Mouse (Mus musculus) midbrain, embryonic 15.5 days (tissue): ENCODE measurements around the gene Olfr1184. TPM values are rescaled to one million over a fixed set of nuclear protein-coding genes. Genes with fewer than 3 reads are reported as not detected.
"Not testable (repeated sequence)": the region's sequence is repeated elsewhere in the genome, so short reads cannot be mapped to it uniquely, and the experiment has no call there.

Experiments used
- ATAC-seq: fragments of 200-750 bp; cut with Nextera tagmentation; replicated peaks from 2 replicates; pipeline ENCODE4 v1.8.0; 2017; ENCODE audit warnings: moderate TSS enrichment
- H3K27ac ChIP-seq: fragments of 300-500 bp; sonication (generic); 2 replicates; pipeline ENCODE4 v1.5.1; 2015; ENCODE audit warnings: mild to moderate bottlenecking, inconsistent platforms
- H3K27me3 ChIP-seq: fragments of 300-500 bp; sonication (generic); replicated peaks from 2 replicates; pipeline ENCODE4 v1.6.1; 2015; ENCODE audit warnings: inconsistent platforms
- H3K36me3 ChIP-seq: fragments of 300-500 bp; sonication (generic); replicated peaks from 2 replicates; pipeline ENCODE4 v1.6.1; 2015; ENCODE audit warnings: inconsistent platforms
- H3K4me1 ChIP-seq: fragments of 300-500 bp; sonication (generic); 2 replicates; pipeline ENCODE4 v1.6.1; 2015; ENCODE audit warnings: inconsistent platforms
- H3K4me2 ChIP-seq: fragments of 300-500 bp; sonication (generic); 2 replicates; pipeline ENCODE4 v1.6.1; 2015; ENCODE audit warnings: inconsistent platforms, mild to moderate bottlenecking, moderate library complexity
- H3K4me3 ChIP-seq: fragments of 300-500 bp; sonication (generic); 2 replicates; pipeline ENCODE4 v1.5.1; 2015; ENCODE audit warnings: mild to moderate bottlenecking, inconsistent platforms
- H3K9ac ChIP-seq: fragments of 300-500 bp; sonication (generic); 2 replicates; pipeline ENCODE4 v1.6.1; 2015; ENCODE audit warnings: mild to moderate bottlenecking, inconsistent platforms
- H3K9me3 ChIP-seq: fragments of 300-500 bp; sonication (generic); 2 replicates; pipeline ENCODE4 v1.6.1; 2016; ENCODE audit warnings: inconsistent platforms
- WGBS: fragments of 180-500 bp; shearing (Covaris S2); methylation state at CpG from one replicate; pipeline ENCODE4 v1.1.7; 2015; ENCODE audit warnings: mixed read lengths; 5-methylcytosine and 5-hydroxymethylcytosine counted together
- polyA plus RNA-seq: library from polyadenylated mRNA; unstranded; fragments of >200 nt; fragmentation: Nextera tagmentation; extraction: Ambion mirVana; gene quantifications from 2 replicates; pipeline ENCODE4 v1.2.1, GENCODE M21; 2015

Gene Olfr1184
- not detected in 2 replicates for polyA plus RNA-seq

- WGBS = 89% methylated on average over 2 of the region's 2 CpGs
- Histone ChIP-seq H3K4me1 (no peaks in the 10 kb centered on the region), H3K4me2 (no peak within 1 kb of the TSS), H3K9me3 (no peaks in the 10 kb centered on the region), H3K27me3 (no peaks in the 10 kb centered on the region), H3K27ac (no peak within 1 kb of the TSS), H3K4me3 (no peak within 1 kb of the TSS), H3K9ac (no peak within 1 kb of the TSS), H3K36me3 (no peaks in the 10 kb centered on the region)
- ATAC-seq = no peak
These were observed at the start of gene Olfr1184 for GRCm38 (mm10) chr2:88483298-88483697. Olfr1184 (plus strand) TSS chr2:88483598.

DNA sequence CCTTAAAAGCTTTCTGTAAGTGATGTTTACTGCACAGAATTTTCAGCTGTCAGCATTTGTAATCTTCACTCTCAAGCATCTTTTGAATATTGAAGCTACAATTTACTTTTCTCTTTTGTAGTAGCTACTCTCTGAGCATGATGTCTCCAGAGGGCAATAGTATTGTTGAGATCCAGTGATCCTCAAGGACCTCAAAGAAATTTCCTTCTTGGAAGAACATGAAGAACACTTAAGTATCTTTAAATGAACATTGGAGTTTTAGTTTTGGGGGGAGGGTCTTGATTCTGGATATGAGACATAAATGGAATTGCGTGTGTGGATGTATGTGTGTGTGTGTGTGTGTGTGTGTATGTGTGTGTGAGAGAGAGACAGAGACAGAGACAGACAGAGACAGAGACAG lies 34.4 kb upstream of the Olfr1184 start, which contains the start of gene Gm13757:
Gene Gm13757, minus strand, starts transcription at position 101 of the 400 bp plus-strand sequence.
- H3K27ac ChIP-seq = no peak within 1 kb of the TSS
- H3K4me1 ChIP-seq = no peaks in the 10 kb centered on the region
- H3K4me2 ChIP-seq = no peak within 1 kb of the TSS
- H3K27me3 ChIP-seq = no peaks in the 10 kb centered on the region
- no peaks in the 10 kb centered on the region for H3K9me3 ChIP-seq
- no peaks in the 10 kb centered on the region for H3K36me3 ChIP-seq
- no peak within 1 kb of the TSS for H3K4me3 ChIP-seq
- ATAC-seq = no peak
- WGBS = 91% methylated on average over 1 of the region's 1 CpGs
- H3K9ac ChIP-seq = no peak within 1 kb of the TSS

- H3K27ac ChIP-seq, H3K4me2 ChIP-seq, H3K4me1 ChIP-seq, H3K9me3 ChIP-seq, H3K9ac ChIP-seq, H3K27me3 ChIP-seq, H3K4me3 ChIP-seq, ATAC-seq, H3K36me3 ChIP-seq: not testable (repeated sequence)
- 86% methylated on average over 1 of the region's 1 CpGs for WGBS
These were observed 28.8 kb upstream of the Olfr1184 start, which contains the start of gene Olfr1183 for GRCm38 (mm10) chr2:88454567-88454966. Olfr1183 (plus strand) TSS chr2:88454867.

DNA sequence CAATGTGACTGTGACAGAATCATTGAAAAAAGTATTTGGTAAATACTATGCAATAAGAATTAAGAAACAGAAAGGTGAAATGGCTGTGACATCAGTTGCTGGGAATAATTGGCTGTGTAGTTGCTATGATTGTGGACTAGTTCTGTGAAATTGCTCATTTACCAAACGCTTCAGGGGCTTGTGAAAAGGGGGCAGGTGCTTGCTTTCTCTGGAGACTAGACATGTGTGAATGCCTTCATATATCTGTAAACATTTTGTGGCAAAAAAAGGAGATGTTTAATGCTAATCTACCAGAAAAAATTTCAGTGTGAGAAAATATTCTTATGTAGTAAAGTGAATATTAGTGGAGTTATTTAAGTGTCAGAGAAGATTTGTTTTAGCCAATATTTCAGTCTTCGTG lies 9.6 kb downstream of the Olfr1184 start, which contains the start of gene Olfr1185-ps1:
Gene Olfr1185-ps1, plus strand, starts transcription at position 301 of the 400 bp plus-strand sequence.
- ATAC-seq = no peak
- no peaks in the 10 kb centered on the region for H3K9me3 ChIP-seq
- no peaks in the 10 kb centered on the region for H3K36me3 ChIP-seq
- H3K9ac ChIP-seq = no peak within 1 kb of the TSS
- WGBS = 78% methylated on average over 2 of the region's 2 CpGs
- no peak within 1 kb of the TSS for H3K27ac ChIP-seq
- H3K27me3 ChIP-seq = no peaks in the 10 kb centered on the region
- no peaks in the 10 kb centered on the region for H3K4me1 ChIP-seq
- no peak within 1 kb of the TSS for H3K4me3 ChIP-seq
- no peak within 1 kb of the TSS for H3K4me2 ChIP-seq

DNA sequence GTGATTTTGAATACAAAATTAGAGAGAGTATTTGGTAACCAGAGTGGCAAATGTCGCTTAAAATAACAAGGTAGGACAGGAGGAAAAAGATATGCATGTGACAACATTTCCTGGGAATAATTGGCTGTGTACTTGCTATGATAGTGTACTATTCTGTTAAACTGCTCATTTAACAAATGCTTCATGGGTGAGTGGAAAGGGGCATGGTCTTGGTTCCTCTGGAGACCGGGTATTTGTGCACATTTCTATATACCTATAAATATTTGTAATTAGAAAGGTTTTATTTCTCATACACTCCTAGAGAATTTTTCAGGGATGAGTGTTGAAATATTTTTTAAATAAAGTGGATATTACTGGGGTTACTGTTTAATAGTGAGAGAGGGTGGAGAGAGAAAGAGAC lies 34.9 kb downstream of the Olfr1184 start, which contains the start of gene Olfr1186:
Gene Olfr1186, plus strand, starts transcription at position 301 of the 400 bp plus-strand sequence.
- Histone ChIP-seq H3K36me3 (no peaks in the 10 kb centered on the region), H3K27ac (no peak within 1 kb of the TSS), H3K4me1 (no peaks in the 10 kb centered on the region), H3K9ac (no peak within 1 kb of the TSS), H3K4me3 (no peak within 1 kb of the TSS), H3K27me3 (no peaks in the 10 kb centered on the region), H3K4me2 (no peak within 1 kb of the TSS), H3K9me3 (no peaks in the 10 kb centered on the region)
- 85% methylated on average over 2 of the region's 2 CpGs for WGBS
- ATAC-seq = no peak

DNA sequence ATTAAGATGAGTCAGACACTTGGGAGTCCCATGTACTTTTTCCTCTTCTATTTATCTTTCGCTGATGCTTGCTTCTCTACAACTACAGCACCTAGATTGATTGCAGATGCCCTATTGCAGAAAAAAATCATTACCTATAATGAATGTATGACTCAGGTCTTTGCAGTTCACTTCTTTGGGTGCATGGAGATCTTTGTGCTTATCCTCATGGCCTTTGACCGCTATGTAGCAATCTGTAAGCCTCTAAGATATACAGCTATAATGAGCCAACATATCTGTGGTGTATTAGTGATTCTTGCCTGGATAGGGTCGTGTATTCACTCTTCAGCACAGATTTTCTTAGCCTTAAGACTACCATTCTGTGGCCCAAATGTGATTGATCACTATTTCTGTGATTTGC lies 42.3 kb downstream of the Olfr1184 start:
- Histone ChIP-seq H3K4me2 (no peak overlapping the region), H3K36me3 (no peaks in the 10 kb centered on the region), H3K9ac (no peak overlapping the region), H3K4me1 (no peaks in the 10 kb centered on the region), H3K27ac (no peak overlapping the region), H3K4me3 (no peak overlapping the region), H3K9me3 (no peaks in the 10 kb centered on the region), H3K27me3 (no peaks in the 10 kb centered on the region)
- no peak for ATAC-seq
- WGBS = 78% methylated on average over 3 of the region's 3 CpGs

Other genes starting within 250 kb of the Olfr1184 start
- gene Olfr1173, start 203.7 kb upstream of the Olfr1184 start, polyA plus RNA-seq = not detected in 2 replicates
- not detected in 2 replicates for gene Olfr1174-ps, start 168.5 kb upstream of the Olfr1184 start, polyA plus RNA-seq
- gene Olfr1175-ps, start 156.4 kb upstream of the Olfr1184 start, polyA plus RNA-seq = not detected in 2 replicates
- not detected in 2 replicates for gene Olfr1176, start 146.9 kb upstream of the Olfr1184 start, polyA plus RNA-seq
- not detected in 2 replicates for gene Olfr1177-ps, start 137.1 kb upstream of the Olfr1184 start, polyA plus RNA-seq
- gene Olfr1178, start 96.5 kb upstream of the Olfr1184 start, polyA plus RNA-seq = not detected in 2 replicates
- not detected in 2 replicates for gene Olfr1179, start 77.1 kb upstream of the Olfr1184 start, polyA plus RNA-seq
- not detected in 2 replicates for gene Olfr1180, start 64.4 kb upstream of the Olfr1184 start, polyA plus RNA-seq
- gene Olfr1181, start 57.4 kb upstream of the Olfr1184 start, polyA plus RNA-seq = not detected in 2 replicates
- gene Gm13757, start 34.5 kb upstream of the Olfr1184 start, polyA plus RNA-seq = not detected in 2 replicates
- gene Olfr1183, start 28.7 kb upstream of the Olfr1184 start, polyA plus RNA-seq = not detected in 2 replicates
- not detected in 2 replicates for gene Olfr1185-ps1, start 9.7 kb downstream of the Olfr1184 start, polyA plus RNA-seq
- not detected in 2 replicates for gene Olfr1186, start 35.0 kb downstream of the Olfr1184 start, polyA plus RNA-seq
- not detected in 2 replicates for gene Olfr1188, start 73.3 kb downstream of the Olfr1184 start, polyA plus RNA-seq
- gene Olfr1189, start 102.9 kb downstream of the Olfr1184 start, polyA plus RNA-seq = not detected in 2 replicates
- gene Olfr1191-ps1, start 156.9 kb downstream of the Olfr1184 start, polyA plus RNA-seq = not detected in 2 replicates
- not detected in 2 replicates for gene Olfr1192-ps1, start 164.9 kb downstream of the Olfr1184 start, polyA plus RNA-seq
- gene Olfr1193, start 192.0 kb downstream of the Olfr1184 start, polyA plus RNA-seq = not detected in 2 replicates
- gene Olfr1195, start 205.6 kb downstream of the Olfr1184 start, polyA plus RNA-seq = not detected in 2 replicates
- gene Olfr1196, start 221.0 kb downstream of the Olfr1184 start, polyA plus RNA-seq = not detected in 2 replicates
- gene Olfr1197, start 248.8 kb downstream of the Olfr1184 start, polyA plus RNA-seq = not detected in 2 replicates